Mouse (Mus musculus) hindbrain, embryonic 14.5 days (tissue): ENCODE data around the gene Dglucy. TPM values are rescaled to one million over a fixed set of nuclear protein-coding genes. Genes with fewer than 3 reads are reported as not detected.
A peak's percentile ranks its signal among the peaks of the same experiment; 100 is the strongest.

Source experiments
- ATAC-seq: fragments of 200-750 bp; cut with Nextera tagmentation; 2 replicates; pipeline ENCODE4 v1.8.0; 2017; ENCODE audit warnings: moderate number of reproducible peaks, mild to moderate bottlenecking, moderate TSS enrichment, moderate library complexity; ENCODE audit not compliant: low FRiP score
- DNase-seq: peaks from one replicate; pipeline ENCODE4 v3.0.0-alpha.2; 2015; ENCODE audit warnings: low spot score
- H3K27ac ChIP-seq: fragments of 300-500 bp; sonication (generic); 2 replicates; pipeline ENCODE4 v1.5.1; 2014; ENCODE audit warnings: mild to moderate bottlenecking, moderate library complexity
- H3K27me3 ChIP-seq: fragments of 300-500 bp; sonication (generic); 2 replicates; pipeline ENCODE4 v1.6.1; 2014; ENCODE audit warnings: mild to moderate bottlenecking, low read length, mixed read lengths; ENCODE audit not compliant: control insufficient read depth, insufficient read depth
- H3K36me3 ChIP-seq: fragments of 300-500 bp; sonication (generic); replicated peaks from 2 replicates; pipeline ENCODE4 v1.6.1; 2014; ENCODE audit not compliant: control insufficient read depth, insufficient read depth
- H3K4me1 ChIP-seq: fragments of 300-500 bp; sonication (generic); replicated peaks from 2 replicates; pipeline ENCODE4 v1.6.1; 2014; ENCODE audit warnings: antibody characterized with exemption, low read length, mixed read lengths; ENCODE audit not compliant: control insufficient read depth, insufficient read depth
- H3K4me2 ChIP-seq: fragments of 300-500 bp; sonication (generic); replicated peaks from 2 replicates; pipeline ENCODE4 v1.6.1; 2014; ENCODE audit warnings: mild to moderate bottlenecking, moderate library complexity
- H3K4me3 ChIP-seq: fragments of 300-500 bp; sonication (generic); replicated peaks from 2 replicates; pipeline ENCODE4 v1.5.1; 2014; ENCODE audit warnings: mild to moderate bottlenecking, low read length
- H3K9ac ChIP-seq: fragments of 300-500 bp; sonication (generic); 2 replicates; pipeline ENCODE4 v1.6.1; 2014
- H3K9me3 ChIP-seq: fragments of 300-500 bp; sonication (generic); 2 replicates; pipeline ENCODE4 v1.6.1; 2016; ENCODE audit warnings: low read length; ENCODE audit not compliant: control insufficient read depth
- WGBS: fragments of 180-500 bp; shearing (Covaris S2); extraction: QIAGEN DNeasy Blood & Tissue Kit; methylation state at CpG from one replicate; pipeline ENCODE4 v1.1.7; 2014; 5-methylcytosine and 5-hydroxymethylcytosine counted together
- polyA plus RNA-seq: library from polyadenylated mRNA; unstranded; fragments of >200 nt; fragmentation: Nextera tagmentation; extraction: Ambion mirVana; gene quantifications from 2 replicates; pipeline ENCODE4 v1.2.1, GENCODE M21; 2014

Gene Dglucy
- polyA plus RNA-seq, 1 experiment from 2014 or later, result 3.2 TPM

DNA sequence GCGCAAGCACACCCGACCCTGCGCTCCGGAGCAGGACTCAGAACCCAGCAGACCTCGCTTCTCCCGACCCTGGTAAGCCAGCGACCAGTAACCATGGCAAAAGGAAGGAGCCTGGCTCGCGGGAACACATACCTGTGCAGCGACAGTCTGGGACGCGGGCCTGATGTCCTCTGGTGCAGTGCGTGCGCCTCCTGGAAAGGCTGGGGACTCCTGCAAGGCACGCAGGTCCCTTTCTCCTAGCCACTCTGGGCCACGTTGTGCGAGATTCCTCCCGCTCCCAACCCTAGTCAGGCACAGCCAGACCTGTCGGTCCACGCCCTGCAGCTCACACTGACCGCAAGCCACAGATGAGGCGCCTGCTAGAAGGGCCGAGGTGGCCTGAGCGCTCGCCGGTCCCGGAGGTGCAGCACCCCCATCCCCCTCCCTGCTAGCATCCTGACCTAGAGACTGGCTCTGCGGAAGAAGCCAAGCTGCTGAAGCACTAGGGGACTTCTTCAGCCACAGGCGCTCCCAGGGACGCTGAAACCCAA is 120.3 kb downstream of the Dglucy start:
- DNase-seq, result no peak
- Histone ChIP-seq H3K27me3 (peaks cover 39% of the 10 kb centered on the region), H3K4me3 (peak overlapping the region; percentile 45), H3K27ac (no peak overlapping the region), H3K4me1 (peaks cover 29% of the 10 kb centered on the region), H3K4me2 (peak overlapping the region; percentile 85), H3K9ac (peak overlapping the region; percentile 63), H3K9me3 (no peaks in the 10 kb centered on the region), H3K36me3 (no peaks in the 10 kb centered on the region)
- 1% methylated on average over 28 of the region's 30 CpGs for WGBS
- peak; percentile 51 for ATAC-seq

DNA sequence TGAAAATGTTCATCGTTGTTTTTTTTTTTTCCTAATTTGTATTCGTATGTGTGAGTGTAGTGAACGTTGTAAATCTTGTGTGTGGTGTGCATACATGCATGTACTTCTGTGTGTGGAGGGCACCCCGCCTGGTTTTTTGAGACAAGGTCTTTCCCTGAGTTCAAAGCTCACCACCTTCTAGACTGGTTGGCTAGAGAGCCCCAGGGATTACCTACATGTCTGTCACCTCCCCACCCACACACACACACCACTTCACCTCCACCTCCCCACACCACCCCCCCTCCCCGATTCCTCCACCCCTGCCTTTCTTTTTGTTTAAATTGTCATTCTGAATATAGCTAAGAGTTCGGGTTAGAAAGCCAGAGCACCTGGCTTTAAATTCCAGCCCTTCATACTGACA is 122.0 kb downstream of the Dglucy start:
- DNase-seq, result no peak
- H3K9ac ChIP-seq, result no peak overlapping the region

DNA sequence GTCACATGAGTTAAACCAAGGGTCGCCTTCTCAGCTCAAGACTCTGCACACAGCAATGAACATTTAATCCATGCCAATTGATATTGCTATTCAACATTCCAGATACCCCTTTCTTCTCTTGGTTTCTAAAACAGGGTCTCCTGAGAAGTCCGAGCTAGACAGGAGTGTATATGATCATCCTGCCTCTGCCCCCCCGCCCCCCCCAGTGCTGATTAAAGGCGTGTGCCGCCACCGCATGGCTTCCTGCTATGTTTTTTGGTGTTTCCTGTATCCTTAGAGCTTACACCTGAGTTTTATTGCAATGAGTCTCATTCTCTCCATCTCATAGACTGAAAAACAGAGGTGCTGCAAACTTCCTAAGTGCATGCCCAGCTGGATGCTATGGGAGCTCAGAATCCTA is 122.5 kb downstream of the Dglucy start:
- WGBS, result 75% methylated on average over 6 of the region's 6 CpGs
- no peak overlapping the region for H3K27ac ChIP-seq
- H3K4me2 ChIP-seq, result no peak overlapping the region
- H3K9me3 ChIP-seq, result no peaks in the 10 kb centered on the region
- H3K27me3 ChIP-seq, result peaks cover 36% of the 10 kb centered on the region
- ATAC-seq, result no peak
- no peak for DNase-seq
- peaks cover 20% of the 10 kb centered on the region for H3K4me1 ChIP-seq
- H3K9ac ChIP-seq, result no peak overlapping the region
- no peak overlapping the region for H3K4me3 ChIP-seq
- H3K36me3 ChIP-seq, result no peaks in the 10 kb centered on the region

More for the DNA sequence above, 122.0 kb downstream of the Dglucy start:
- no peaks in the 10 kb centered on the region for H3K36me3 ChIP-seq
- H3K4me3 ChIP-seq, result no peak overlapping the region
- no peak overlapping the region for H3K4me2 ChIP-seq
- H3K27ac ChIP-seq, result no peak overlapping the region
- WGBS, result 81% methylated on average over 6 of the region's 6 CpGs
- peaks cover 21% of the 10 kb centered on the region for H3K4me1 ChIP-seq
- no peak for ATAC-seq
- H3K9me3 ChIP-seq, result no peaks in the 10 kb centered on the region
- peaks cover 39% of the 10 kb centered on the region for H3K27me3 ChIP-seq

DNA sequence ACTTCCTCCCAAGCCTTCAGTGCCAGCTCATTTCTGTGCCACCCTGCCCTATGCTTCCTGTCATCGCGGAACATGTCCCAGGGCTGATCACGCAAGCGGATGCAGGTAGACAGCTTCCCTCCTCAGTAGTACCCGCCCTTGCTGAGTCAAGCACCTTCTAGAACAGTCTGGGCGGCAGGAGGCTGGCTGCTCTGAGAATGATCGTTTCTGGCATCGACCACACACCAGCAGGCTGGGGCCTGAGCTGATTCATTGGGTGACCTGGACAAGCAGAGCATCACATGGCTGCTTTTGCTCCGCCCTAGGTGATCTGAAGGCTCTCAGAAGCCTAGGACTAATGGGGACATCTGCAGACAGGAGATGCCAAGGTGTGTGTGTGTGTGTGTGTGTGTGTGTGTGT is 124.9 kb downstream of the Dglucy start:
- H3K4me1 ChIP-seq, result peaks cover 16% of the 10 kb centered on the region
- no peak overlapping the region for H3K4me3 ChIP-seq
- DNase-seq (no peak), ATAC-seq (no peak)
- no peak overlapping the region for H3K4me2 ChIP-seq
- H3K9ac ChIP-seq, result no peak overlapping the region
- no peaks in the 10 kb centered on the region for H3K9me3 ChIP-seq
- H3K36me3 ChIP-seq, result no peaks in the 10 kb centered on the region
- H3K27ac ChIP-seq, result no peak overlapping the region
- H3K27me3 ChIP-seq, result peaks cover 25% of the 10 kb centered on the region
- 86% methylated on average over 9 of the region's 9 CpGs for WGBS

DNA sequence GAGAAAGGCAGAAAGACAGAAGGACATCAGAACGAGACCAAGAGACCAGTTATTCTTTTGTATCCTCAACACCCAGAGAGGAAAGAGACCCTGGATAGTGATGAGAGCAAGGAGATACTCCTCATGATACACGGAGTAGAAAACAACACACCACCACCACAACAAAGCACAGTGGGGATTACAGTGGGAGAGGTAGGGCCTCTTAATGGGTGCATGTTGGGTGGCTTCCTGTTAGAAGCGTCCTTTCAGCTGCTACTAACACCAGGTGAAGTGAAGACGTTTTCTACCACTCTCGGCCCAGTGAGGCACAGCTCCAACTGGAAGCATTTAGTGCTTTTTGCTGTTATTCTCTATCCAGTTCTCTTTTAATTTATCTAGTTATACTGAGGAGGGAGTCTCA is 128.0 kb downstream of the Dglucy start:
- H3K27me3 ChIP-seq, result peaks cover 4% of the 10 kb centered on the region; the same call in 1 of the 2 replicates
- no peaks in the 10 kb centered on the region; the same call in 1 of the 2 replicates for H3K36me3 ChIP-seq
- no peak overlapping the region for H3K4me3 ChIP-seq
- H3K27ac ChIP-seq, result no peak overlapping the region
- WGBS, result 88% methylated on average over 5 of the region's 5 CpGs
- ATAC-seq (no peak), DNase-seq (no peak)
- no peak overlapping the region for H3K9ac ChIP-seq
- H3K4me1 ChIP-seq, result peaks cover 8% of the 10 kb centered on the region; the same call in 1 of the 2 replicates
- no peak overlapping the region for H3K4me2 ChIP-seq
- no peaks in the 10 kb centered on the region for H3K9me3 ChIP-seq

DNA sequence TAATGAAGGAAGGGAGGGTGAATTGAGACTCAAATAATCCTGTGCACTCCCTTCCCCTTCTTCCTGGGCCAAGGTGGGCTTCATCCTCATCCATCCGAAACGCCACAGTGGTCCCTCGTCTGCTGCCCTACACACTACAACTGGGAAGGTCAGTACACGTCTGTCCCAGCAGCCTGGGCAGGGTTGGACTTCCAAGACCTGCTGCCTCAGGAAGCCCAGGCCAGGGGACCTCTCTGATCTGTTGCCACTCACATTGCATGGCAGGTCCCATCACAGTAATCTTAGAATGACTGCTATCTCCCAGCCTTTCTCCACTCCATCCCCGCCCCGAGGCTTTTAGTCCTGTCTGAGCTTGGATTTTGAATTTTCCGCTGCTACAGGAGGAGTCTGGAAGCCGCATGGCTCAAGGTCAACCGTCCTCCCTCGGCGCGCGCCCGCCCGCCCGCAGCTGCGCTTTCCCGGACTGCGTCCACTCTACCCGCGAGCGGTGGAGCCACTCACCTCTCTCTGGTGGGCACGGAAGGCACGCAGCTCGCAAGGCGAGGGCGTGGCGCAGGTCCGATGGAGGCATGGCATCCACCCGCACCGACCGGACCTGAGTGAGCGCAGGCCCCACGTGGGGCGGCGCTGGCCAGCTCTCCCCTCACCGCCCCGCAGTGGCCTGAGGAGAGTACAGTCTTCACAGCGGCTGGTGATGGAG is 128.9 kb downstream of the Dglucy start, which contains the start of gene Gpr68:
Gene Gpr68, minus strand, starts transcription at position 601 of the 700 bp plus-strand sequence.
- Histone ChIP-seq H3K9me3 (no peaks in the 10 kb centered on the region), H3K27ac (no peak within 1 kb of the TSS), H3K4me2 (peak within 1 kb of the TSS; percentile 89), H3K36me3 (peaks cover 3% of the 10 kb centered on the region), H3K4me3 (peak within 1 kb of the TSS; percentile 42), H3K9ac (peak within 1 kb of the TSS; percentile 69), H3K4me1 (peaks cover 8% of the 10 kb centered on the region; the same call in 1 of the 2 replicates), H3K27me3 (peaks cover 4% of the 10 kb centered on the region; the same call in 1 of the 2 replicates)
- DNase-seq (peak; percentile 33), ATAC-seq (peak; percentile 80)
- WGBS, result 5% methylated on average over 39 of the region's 39 CpGs

DNA sequence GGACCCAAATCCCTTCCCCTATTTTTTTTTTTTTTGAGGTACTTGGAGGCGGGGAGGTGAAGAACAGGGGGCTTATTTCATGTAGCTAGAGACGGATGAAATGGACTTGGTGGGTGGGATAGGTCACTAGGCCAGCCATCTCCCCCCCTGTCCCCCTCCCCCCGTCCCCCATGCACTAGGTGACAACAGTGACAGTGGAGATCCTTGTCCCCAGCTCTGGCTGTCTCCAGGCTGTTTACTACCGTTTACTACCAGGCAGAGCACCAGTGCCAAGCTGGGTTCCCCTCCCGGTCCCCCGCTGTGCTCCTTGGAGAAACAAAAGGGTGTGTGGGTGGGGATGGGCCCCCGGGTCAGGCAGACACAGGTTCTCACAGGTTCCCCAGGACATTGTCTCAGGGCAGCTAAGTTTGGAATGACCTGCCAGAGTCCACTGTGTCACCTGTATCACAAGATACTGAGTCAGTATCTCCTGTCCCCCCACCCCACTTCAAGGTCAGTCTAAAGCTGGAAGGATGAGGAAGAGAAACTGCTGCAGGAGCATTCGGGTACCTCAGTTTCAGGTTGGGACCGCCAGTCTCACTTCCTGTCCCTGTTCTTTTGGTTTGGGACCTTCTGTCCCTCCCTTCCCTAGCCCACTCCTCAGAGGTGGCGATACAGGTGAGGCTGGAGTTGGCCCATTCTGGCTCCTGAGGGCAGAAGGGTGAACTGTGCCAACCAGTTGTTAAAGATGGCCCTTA is 129.6 kb downstream of the Dglucy start:
- Histone ChIP-seq H3K4me2 (peak overlapping the region; percentile 89), H3K27me3 (peaks cover 4% of the 10 kb centered on the region; the same call in 1 of the 2 replicates), H3K9ac (peak overlapping the region; percentile 69), H3K4me1 (peaks cover 8% of the 10 kb centered on the region; the same call in 1 of the 2 replicates), H3K4me3 (peak overlapping the region; percentile 42), H3K27ac (no peak overlapping the region), H3K9me3 (no peaks in the 10 kb centered on the region), H3K36me3 (peaks cover 10% of the 10 kb centered on the region)
- WGBS, result 21% methylated on average over 10 of the region's 10 CpGs
- DNase-seq (no peak), ATAC-seq (peak; percentile 39; the same call in 1 of the 2 replicates)

DNA sequence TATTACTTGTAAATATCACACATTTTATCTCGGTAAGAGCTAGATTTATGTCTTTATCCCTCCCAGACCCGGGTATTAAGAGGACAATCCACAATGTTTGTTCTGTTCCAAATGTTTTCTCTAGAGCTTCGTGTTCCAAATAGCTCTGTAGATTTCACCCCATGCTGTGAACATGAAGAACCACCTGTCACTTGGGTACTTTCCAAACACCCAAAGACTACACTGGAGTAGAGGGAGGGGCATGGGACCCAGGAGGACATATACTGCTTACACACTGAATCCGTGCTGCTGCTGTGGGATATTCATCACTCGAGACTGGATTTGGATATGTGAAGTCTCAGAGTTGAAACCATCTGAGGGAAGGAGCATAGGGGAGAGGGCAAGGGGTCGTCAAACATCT is 130.9 kb downstream of the Dglucy start:
- Histone ChIP-seq H3K27me3 (peaks cover 4% of the 10 kb centered on the region; the same call in 1 of the 2 replicates), H3K9me3 (no peaks in the 10 kb centered on the region), H3K4me2 (no peak overlapping the region), H3K9ac (no peak overlapping the region), H3K4me1 (peaks cover 8% of the 10 kb centered on the region; the same call in 1 of the 2 replicates), H3K36me3 (peaks cover 21% of the 10 kb centered on the region), H3K4me3 (no peak overlapping the region), H3K27ac (no peak overlapping the region)
- 69% methylated on average over 6 of the region's 6 CpGs for WGBS
- no peak for DNase-seq
- ATAC-seq, result no peak

DNA sequence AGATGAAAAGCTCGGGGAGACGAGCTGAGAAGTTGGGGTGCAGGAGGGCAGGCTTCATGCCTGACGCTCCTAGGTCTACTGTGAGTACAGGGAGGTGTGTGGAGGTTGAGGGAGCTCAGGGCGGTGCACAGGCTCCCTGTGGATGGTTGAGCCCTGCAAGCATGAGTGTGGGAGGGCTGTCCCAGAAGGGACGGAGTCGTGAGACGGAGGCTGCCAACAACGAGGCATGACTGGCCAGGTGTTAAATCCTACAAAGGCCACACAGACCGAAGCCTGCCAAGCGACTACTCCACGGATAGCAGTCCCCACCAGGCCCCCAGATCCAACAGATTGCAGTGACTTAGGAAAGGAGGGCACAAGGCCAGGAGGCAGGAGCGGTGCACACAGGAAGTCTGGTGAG is 131.9 kb downstream of the Dglucy start:
- 84% methylated on average over 12 of the region's 12 CpGs for WGBS
- DNase-seq (no peak), ATAC-seq (no peak)

More for the DNA sequence above, 131.9 kb downstream of the Dglucy start:
- no peaks in the 10 kb centered on the region for H3K9me3 ChIP-seq
- no peak overlapping the region for H3K4me3 ChIP-seq
- no peak overlapping the region for H3K9ac ChIP-seq
- peaks cover 4% of the 10 kb centered on the region; the same call in 1 of the 2 replicates for H3K27me3 ChIP-seq
- no peak overlapping the region for H3K4me2 ChIP-seq
- H3K4me1 ChIP-seq, result peaks cover 8% of the 10 kb centered on the region; the same call in 1 of the 2 replicates
- H3K36me3 ChIP-seq, result peaks cover 26% of the 10 kb centered on the region
- H3K27ac ChIP-seq, result no peak overlapping the region
